Mouse (Mus musculus): ENCODE measurements around the gene Vps13a. TPM values are rescaled to one million over a fixed set of nuclear protein-coding genes. Genes with fewer than 3 reads are reported as not detected.

Gene Vps13a
- total RNA-seq, 1 experiment = 25.7 TPM

DNA sequence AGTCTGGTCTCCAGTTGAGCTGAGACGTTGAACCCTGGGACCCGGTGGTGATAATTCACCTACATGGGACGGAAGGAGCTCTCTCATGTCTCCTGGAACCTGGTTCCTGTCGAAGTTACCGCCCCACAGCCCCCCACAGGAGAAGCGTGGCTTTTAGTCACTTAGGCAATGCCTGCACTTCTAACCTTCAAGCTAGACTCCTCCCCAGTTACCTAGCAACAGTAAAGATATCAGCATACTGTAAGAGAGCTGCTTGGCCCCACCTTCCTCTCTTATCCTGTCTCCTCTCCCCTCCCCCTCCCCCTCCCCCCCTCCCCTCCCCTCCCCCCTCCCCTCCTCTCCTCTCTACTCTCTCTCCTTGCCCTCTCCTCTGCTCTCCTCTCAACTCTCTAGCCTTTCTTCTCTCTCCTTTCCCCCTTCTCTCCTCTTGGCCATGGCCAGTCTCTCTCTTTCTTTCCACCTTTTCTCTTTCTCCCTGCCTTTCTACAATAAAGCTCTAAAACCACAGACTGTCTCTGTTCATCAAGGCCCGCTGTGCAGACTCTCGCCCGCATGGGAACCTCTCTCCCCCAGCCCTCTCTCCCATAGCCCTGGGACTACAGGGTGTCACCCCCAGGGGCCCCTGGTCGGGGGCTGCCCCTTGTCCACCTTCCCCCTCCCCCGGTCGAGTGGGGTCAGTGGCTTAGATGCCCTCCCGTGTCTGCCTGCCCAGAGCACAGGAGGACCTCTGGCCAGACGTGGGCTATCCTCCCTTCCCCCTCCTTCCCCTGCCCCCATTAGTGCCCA lies 154.9 kb downstream of the Vps13a start:
- H3K4me3 ChIP-seq (ENCODE audit: insufficient read depth in 1 of 2, low read depth in 1 of 2, low read length in 2 of 2, poor library complexity in 1 of 2, severe bottlenecking in 1 of 2) = 0 out of 4 replicates have a peak overlapping the region, but pooled peaks of 1 of the 2 experiments have one; percentile 2
- H3K4me1 ChIP-seq (ENCODE audit: control insufficient read depth in 2 of 2, insufficient read depth in 2 of 2, low read length in 2 of 2, poor library complexity in 1 of 2) = peaks cover 0 to 4% of the 10 kb centered on the region in 2 experiments; a peak in 2 of 4 replicates
- no peaks in the 10 kb centered on the region for H3K36me3 ChIP-seq (ENCODE audit: control insufficient read depth, insufficient read depth, low read length, poor library complexity, severe bottlenecking)
- in situ Hi-C loops (cut with MboI; ENCODE audit: low sequenced_read_pairs in 2 of 2, unreplicated experiment in 2 of 2) = no loop called here
- no peak overlapping the region for H3K27ac ChIP-seq (ENCODE audit: insufficient read depth, low read depth, low read length, poor library complexity, severe bottlenecking)
- peak overlapping the region; percentile 37; the same call in 1 of the 2 replicates for H3K9ac ChIP-seq (ENCODE audit: insufficient read depth, low read depth, low read length, poor library complexity, severe bottlenecking)
- no peaks in the 10 kb centered on the region for H3K9me3 ChIP-seq (ENCODE audit: control insufficient read depth, insufficient read depth, low read depth, low read length)
- TF ChIP-seq CHD2 (IDR thresholded peaks at IDR 0.05; ENCODE audit: low read depth, low read length) (no peak), ZC3H11A (IDR thresholded peaks at IDR 0.05; ENCODE audit: borderline replicate concordance, low read depth, low read length) (no peak)
- peak; percentile 27 for DNase-seq (ENCODE audit: low read depth, low spot score)

DNA sequence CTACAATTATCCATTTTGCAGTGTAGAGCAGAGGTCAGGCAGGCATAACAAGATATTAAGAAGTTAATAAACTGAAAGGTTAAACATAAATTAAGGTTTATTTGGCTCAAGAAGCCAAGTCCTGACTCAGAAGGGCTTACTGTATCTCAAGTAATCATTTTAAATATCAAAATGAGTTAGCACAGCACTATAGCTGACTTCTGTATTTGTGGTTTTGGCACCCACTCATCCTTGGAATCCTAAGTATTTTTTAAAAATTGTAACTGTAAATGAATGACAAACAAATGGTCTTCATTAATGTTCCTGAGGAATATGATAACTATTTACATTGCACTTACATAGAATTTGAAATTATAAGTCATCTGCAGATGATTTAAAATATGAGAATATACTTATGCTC lies 155.7 kb downstream of the Vps13a start:
- H3K27ac ChIP-seq (ENCODE audit: insufficient read depth, low read depth, low read length, poor library complexity, severe bottlenecking) = no peak overlapping the region
- TF ChIP-seq CHD2 (IDR thresholded peaks at IDR 0.05; ENCODE audit: low read depth, low read length) = no peak
- no peak for TF ChIP-seq ZC3H11A (IDR thresholded peaks at IDR 0.05; ENCODE audit: borderline replicate concordance, low read depth, low read length)
- no peak for TF ChIP-seq HCFC1 (IDR thresholded peaks at IDR 0.05; ENCODE audit: borderline replicate concordance, insufficient read depth, low read length)
- TF ChIP-seq ZNF384 (IDR thresholded peaks at IDR 0.05; ENCODE audit: low read depth, low read length) = no peak
- no peak for TF ChIP-seq MAFK (IDR thresholded peaks at IDR 0.05; ENCODE audit: insufficient read depth, low read depth, low read length)
- no peak overlapping the region for H3K4me3 ChIP-seq (ENCODE audit: insufficient read depth in 1 of 2, low read depth in 1 of 2, low read length in 2 of 2, poor library complexity in 1 of 2, severe bottlenecking in 1 of 2)
- H3K4me1 ChIP-seq (ENCODE audit: control insufficient read depth in 2 of 2, insufficient read depth in 2 of 2, low read length in 2 of 2, poor library complexity in 1 of 2) = peaks cover 0 to 4% of the 10 kb centered on the region in 2 experiments; a peak in 2 of 4 replicates
- no peaks in the 10 kb centered on the region for H3K9me3 ChIP-seq (ENCODE audit: control insufficient read depth, insufficient read depth, low read depth, low read length)
- no peak overlapping the region for H3K9ac ChIP-seq (ENCODE audit: insufficient read depth, low read depth, low read length, poor library complexity, severe bottlenecking)
- DNase-seq (ENCODE audit: low read depth, low spot score) = no peak
- in situ Hi-C loops (cut with MboI; ENCODE audit: low sequenced_read_pairs in 2 of 2, unreplicated experiment in 2 of 2) = no loop called here
- no peaks in the 10 kb centered on the region for H3K36me3 ChIP-seq (ENCODE audit: control insufficient read depth, insufficient read depth, low read length, poor library complexity, severe bottlenecking)

DNA sequence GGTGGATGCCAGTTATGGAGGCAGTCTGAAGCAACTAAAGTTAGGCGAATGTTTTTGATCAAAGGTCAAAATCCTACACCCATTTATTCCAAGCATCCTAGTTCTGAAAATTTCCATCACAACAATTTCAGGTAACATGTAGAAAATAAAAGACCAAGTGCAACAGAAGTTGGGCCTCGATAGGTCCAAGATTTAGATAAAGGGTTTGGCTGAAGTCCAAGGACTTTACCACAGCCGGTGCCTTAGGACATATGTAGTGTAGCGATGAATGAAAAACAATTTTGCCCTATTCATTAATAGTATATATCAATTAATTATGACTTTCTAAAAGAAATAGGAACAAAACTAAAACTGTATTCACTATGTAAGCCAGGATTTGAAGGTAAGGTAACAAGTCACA lies 157.6 kb downstream of the Vps13a start:
- TF ChIP-seq HCFC1 (IDR thresholded peaks at IDR 0.05; ENCODE audit: borderline replicate concordance, insufficient read depth, low read length) (no peak), CHD2 (IDR thresholded peaks at IDR 0.05; ENCODE audit: low read depth, low read length) (no peak), MAFK (IDR thresholded peaks at IDR 0.05; ENCODE audit: insufficient read depth, low read depth, low read length) (no peak), ZC3H11A (IDR thresholded peaks at IDR 0.05; ENCODE audit: borderline replicate concordance, low read depth, low read length) (no peak), ZNF384 (IDR thresholded peaks at IDR 0.05; ENCODE audit: low read depth, low read length) (no peak)
- in situ Hi-C loops (cut with MboI; ENCODE audit: low sequenced_read_pairs in 2 of 2, unreplicated experiment in 2 of 2) = no loop called here
- DNase-seq (ENCODE audit: low read depth, low spot score) = no peak

DNA sequence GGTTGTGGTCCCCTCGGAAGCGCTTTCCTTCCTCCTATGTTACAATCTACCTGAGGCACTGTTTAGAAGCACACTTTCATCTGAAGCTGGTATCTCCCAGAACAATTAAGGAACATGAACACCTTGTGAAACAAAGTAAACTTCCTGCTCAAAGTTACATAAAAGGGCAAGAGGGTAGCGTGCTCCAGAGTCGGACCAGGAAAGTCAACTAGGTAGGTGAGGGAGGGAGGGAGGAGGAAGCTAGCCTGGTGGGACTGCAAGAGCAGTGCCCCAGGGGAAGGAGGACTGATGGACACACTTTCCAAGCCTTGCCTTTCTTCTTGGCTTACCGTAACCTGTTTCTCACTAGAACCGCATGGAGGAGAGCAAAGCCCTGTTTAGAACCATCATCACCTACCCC lies 173.1 kb downstream of the Vps13a start:
- TF ChIP-seq MAFK (IDR thresholded peaks at IDR 0.05; ENCODE audit: insufficient read depth, low read depth, low read length) (no peak), ZNF384 (IDR thresholded peaks at IDR 0.05; ENCODE audit: low read depth, low read length) (no peak), ZC3H11A (IDR thresholded peaks at IDR 0.05; ENCODE audit: borderline replicate concordance, low read depth, low read length) (no peak), CHD2 (IDR thresholded peaks at IDR 0.05; ENCODE audit: low read depth, low read length) (no peak), HCFC1 (IDR thresholded peaks at IDR 0.05; ENCODE audit: borderline replicate concordance, insufficient read depth, low read length) (no peak)
- Histone ChIP-seq H3K9ac (ENCODE audit: insufficient read depth, low read depth, low read length, poor library complexity, severe bottlenecking) (no peak overlapping the region), H3K36me3 (ENCODE audit: control insufficient read depth, insufficient read depth, low read length, poor library complexity, severe bottlenecking) (no peaks in the 10 kb centered on the region), H3K27ac (ENCODE audit: insufficient read depth, low read depth, low read length, poor library complexity, severe bottlenecking) (no peak overlapping the region), H3K9me3 (ENCODE audit: control insufficient read depth, insufficient read depth, low read depth, low read length) (no peaks in the 10 kb centered on the region), H3K4me3 (ENCODE audit: insufficient read depth in 1 of 2, low read depth in 1 of 2, low read length in 2 of 2, poor library complexity in 1 of 2, severe bottlenecking in 1 of 2) (no peak overlapping the region), H3K4me1 (ENCODE audit: control insufficient read depth in 2 of 2, insufficient read depth in 2 of 2, low read length in 2 of 2, poor library complexity in 1 of 2) (no peaks in the 10 kb centered on the region)
- no peak for DNase-seq (ENCODE audit: low read depth, low spot score)
- in situ Hi-C loops (cut with MboI; ENCODE audit: low sequenced_read_pairs in 2 of 2, unreplicated experiment in 2 of 2) = no loop called here

More for the DNA sequence above, 157.6 kb downstream of the Vps13a start:
- no peaks in the 10 kb centered on the region for H3K9me3 ChIP-seq (ENCODE audit: control insufficient read depth, insufficient read depth, low read depth, low read length)
- H3K27ac ChIP-seq (ENCODE audit: insufficient read depth, low read depth, low read length, poor library complexity, severe bottlenecking) = no peak overlapping the region
- no peaks in the 10 kb centered on the region for H3K36me3 ChIP-seq (ENCODE audit: control insufficient read depth, insufficient read depth, low read length, poor library complexity, severe bottlenecking)
- H3K4me3 ChIP-seq (ENCODE audit: insufficient read depth in 1 of 2, low read depth in 1 of 2, low read length in 2 of 2, poor library complexity in 1 of 2, severe bottlenecking in 1 of 2) = no peak overlapping the region
- H3K4me1 ChIP-seq (ENCODE audit: control insufficient read depth in 2 of 2, insufficient read depth in 2 of 2, low read length in 2 of 2, poor library complexity in 1 of 2) = peaks cover 0 to 4% of the 10 kb centered on the region in 2 experiments; a peak in 2 of 4 replicates
- no peak overlapping the region for H3K9ac ChIP-seq (ENCODE audit: insufficient read depth, low read depth, low read length, poor library complexity, severe bottlenecking)

Data from ES-E14 (cell line).